Mouse (Mus musculus): ENCODE measurements around the gene Smurf1. TPM values are rescaled to one million over a fixed set of nuclear protein-coding genes. Genes with fewer than 3 reads are reported as not detected.

Gene Smurf1
- polyA plus RNA-seq, 1 experiment from 2014 or later, result 18.3 TPM

- H3K36me3 ChIP-seq (ENCODE audit: control insufficient read depth, insufficient read depth, low read length), result peaks cover 36% of the 10 kb centered on the region
- no peak for DNase-seq (ENCODE audit: low spot score)
Measured at GRCm38 (mm10) chr5:144845352-144845751, 120.3 kb downstream of the Smurf1 start.

GRCm38 (mm10) chr5:144836100-144836499, 129.5 kb downstream of the Smurf1 start:
- H3K9ac ChIP-seq (ENCODE audit: low read length), result no peak overlapping the region
- 91% methylated on average over 3 of the region's 3 CpGs for WGBS
- peaks cover 21% of the 10 kb centered on the region for H3K36me3 ChIP-seq (ENCODE audit: control insufficient read depth, insufficient read depth, low read length)
- H3K4me1 ChIP-seq (replicated peaks; ENCODE audit: control insufficient read depth, insufficient read depth, low read length), result no peaks in the 10 kb centered on the region
- no peaks in the 10 kb centered on the region for H3K27me3 ChIP-seq (ENCODE audit: control insufficient read depth, insufficient read depth, low read length)
- H3K27ac ChIP-seq (ENCODE audit: low read depth, low read length), result no peak overlapping the region
- H3K9me3 ChIP-seq (ENCODE audit: control insufficient read depth, low read length), result no peaks in the 10 kb centered on the region
- DNase-seq (ENCODE audit: low spot score) (no peak), ATAC-seq (replicated peaks; ENCODE audit: low FRiP score) (no peak)
- H3K4me3 ChIP-seq (ENCODE audit: low read depth, low read length), result no peak overlapping the region
- no peak overlapping the region for H3K4me2 ChIP-seq (ENCODE audit: low read depth, low read length, severe bottlenecking)

More at GRCm38 (mm10) chr5:144845352-144845751, 120.3 kb downstream of the Smurf1 start:
- Histone ChIP-seq H3K9me3 (ENCODE audit: control insufficient read depth, low read length) (no peaks in the 10 kb centered on the region), H3K27me3 (ENCODE audit: control insufficient read depth, insufficient read depth, low read length) (no peaks in the 10 kb centered on the region), H3K4me3 (ENCODE audit: low read depth, low read length) (no peak overlapping the region), H3K9ac (ENCODE audit: low read length) (no peak overlapping the region), H3K4me1 (replicated peaks; ENCODE audit: control insufficient read depth, insufficient read depth, low read length) (no peaks in the 10 kb centered on the region), H3K27ac (ENCODE audit: low read depth, low read length) (no peak overlapping the region), H3K4me2 (ENCODE audit: low read depth, low read length, severe bottlenecking) (no peak overlapping the region)
- no peak for ATAC-seq (replicated peaks; ENCODE audit: low FRiP score)
- WGBS, result 95% methylated on average over 20 of the region's 20 CpGs

GRCm38 (mm10) chr5:144831840-144832469, 133.7 kb downstream of the Smurf1 start:
- Histone ChIP-seq H3K9me3 (ENCODE audit: control insufficient read depth, low read length) (no peaks in the 10 kb centered on the region), H3K4me2 (ENCODE audit: low read depth, low read length, severe bottlenecking) (no peak overlapping the region), H3K27ac (ENCODE audit: low read depth, low read length) (no peak overlapping the region), H3K9ac (ENCODE audit: low read length) (no peak overlapping the region), H3K36me3 (ENCODE audit: control insufficient read depth, insufficient read depth, low read length) (peaks cover 27% of the 10 kb centered on the region), H3K4me1 (replicated peaks; ENCODE audit: control insufficient read depth, insufficient read depth, low read length) (no peaks in the 10 kb centered on the region), H3K4me3 (ENCODE audit: low read depth, low read length) (no peak overlapping the region), H3K27me3 (ENCODE audit: control insufficient read depth, insufficient read depth, low read length) (no peaks in the 10 kb centered on the region)
- DNase-seq (ENCODE audit: low spot score) (no peak), ATAC-seq (replicated peaks; ENCODE audit: low FRiP score) (no peak)
- WGBS, result 93% methylated on average over 9 of the region's 9 CpGs

GRCm38 (mm10) chr5:144829631-144830030, 136.0 kb downstream of the Smurf1 start:
- Histone ChIP-seq H3K27ac (ENCODE audit: low read depth, low read length) (no peak overlapping the region), H3K36me3 (ENCODE audit: control insufficient read depth, insufficient read depth, low read length) (peaks cover 28% of the 10 kb centered on the region), H3K27me3 (ENCODE audit: control insufficient read depth, insufficient read depth, low read length) (no peaks in the 10 kb centered on the region), H3K4me3 (ENCODE audit: low read depth, low read length) (no peak overlapping the region), H3K9me3 (ENCODE audit: control insufficient read depth, low read length) (no peaks in the 10 kb centered on the region), H3K4me1 (replicated peaks; ENCODE audit: control insufficient read depth, insufficient read depth, low read length) (no peaks in the 10 kb centered on the region), H3K9ac (ENCODE audit: low read length) (no peak overlapping the region), H3K4me2 (ENCODE audit: low read depth, low read length, severe bottlenecking) (no peak overlapping the region)
- DNase-seq (ENCODE audit: low spot score), result no peak
- no peak for ATAC-seq (replicated peaks; ENCODE audit: low FRiP score)
- 97% methylated on average over 4 of the region's 4 CpGs for WGBS

GRCm38 (mm10) chr5:144828365-144829102, 137.1 kb downstream of the Smurf1 start:
- no peak for ATAC-seq (replicated peaks; ENCODE audit: low FRiP score)
- 94% methylated on average over 20 of the region's 20 CpGs for WGBS

More at GRCm38 (mm10) chr5:144828365-144829102, 137.1 kb downstream of the Smurf1 start:
- no peaks in the 10 kb centered on the region for H3K27me3 ChIP-seq (ENCODE audit: control insufficient read depth, insufficient read depth, low read length)
- DNase-seq (ENCODE audit: low spot score), result no peak
- H3K4me1 ChIP-seq (replicated peaks; ENCODE audit: control insufficient read depth, insufficient read depth, low read length), result no peaks in the 10 kb centered on the region
- H3K27ac ChIP-seq (ENCODE audit: low read depth, low read length), result no peak overlapping the region
- H3K4me2 ChIP-seq (ENCODE audit: low read depth, low read length, severe bottlenecking), result no peak overlapping the region
- no peak overlapping the region for H3K4me3 ChIP-seq (ENCODE audit: low read depth, low read length)
- H3K9ac ChIP-seq (ENCODE audit: low read length), result no peak overlapping the region
- no peaks in the 10 kb centered on the region for H3K9me3 ChIP-seq (ENCODE audit: control insufficient read depth, low read length)
- peaks cover 26% of the 10 kb centered on the region for H3K36me3 ChIP-seq (ENCODE audit: control insufficient read depth, insufficient read depth, low read length)

Small RNAs within 50 kb of the gene (microRNA-seq; reads per million reads assigned to microRNA genes)
- gene Mir7039 (ENCODE audit: insufficient number of aligned reads), result not detected

Other genes with a start within 250 kb of the Smurf1 start
- 14.5 and 16.0 TPM in 2 replicates for gene Tmem130, start 204.0 kb downstream of the Smurf1 start, polyA plus RNA-seq (2014; fragmentation: Nextera tagmentation; extraction: Ambion mirVana)
- 116 and 137 TPM in 2 replicates for gene Trrap, start 198.1 kb downstream of the Smurf1 start, polyA plus RNA-seq (2014; fragmentation: Nextera tagmentation; extraction: Ambion mirVana)
- not detected in 2 replicates for gene Gm4871, start 66.9 kb upstream of the Smurf1 start, polyA plus RNA-seq (2014; fragmentation: Nextera tagmentation; extraction: Ambion mirVana)
- gene 1700018F24Rik, start 77.1 kb upstream of the Smurf1 start, polyA plus RNA-seq (2014; fragmentation: Nextera tagmentation; extraction: Ambion mirVana), result not detected in 2 replicates
- gene Arpc1a, start 118.0 kb upstream of the Smurf1 start, polyA plus RNA-seq (2014; fragmentation: Nextera tagmentation; extraction: Ambion mirVana), result 145 and 150 TPM in 2 replicates
- not detected in 2 replicates for gene Kpna7, start 118.2 kb upstream of the Smurf1 start, polyA plus RNA-seq (2014; fragmentation: Nextera tagmentation; extraction: Ambion mirVana)
- gene Arpc1b, start 148.4 kb upstream of the Smurf1 start, polyA plus RNA-seq (2014; fragmentation: Nextera tagmentation; extraction: Ambion mirVana), result 51.2 and 62.8 TPM in 2 replicates
- gene Pdap1, start 174.4 kb upstream of the Smurf1 start, polyA plus RNA-seq (2014; fragmentation: Nextera tagmentation; extraction: Ambion mirVana), result 135 and 136 TPM in 2 replicates
- 252 and 253 TPM in 2 replicates for gene Bud31, start 174.5 kb upstream of the Smurf1 start, polyA plus RNA-seq (2014; fragmentation: Nextera tagmentation; extraction: Ambion mirVana)
- gene Ptcd1, start 201.3 kb upstream of the Smurf1 start, polyA plus RNA-seq (2014; fragmentation: Nextera tagmentation; extraction: Ambion mirVana), result 18.6 and 19.6 TPM in 2 replicates
- gene Cpsf4, start 201.4 kb upstream of the Smurf1 start, polyA plus RNA-seq (2014; fragmentation: Nextera tagmentation; extraction: Ambion mirVana), result 51.4 and 59.0 TPM in 2 replicates
- 478 and 501 TPM in 2 replicates for gene Atp5j2, start 226.2 kb upstream of the Smurf1 start, polyA plus RNA-seq (2014; fragmentation: Nextera tagmentation; extraction: Ambion mirVana)
- 6.5 and 8.1 TPM in 2 replicates for gene Zkscan14, start 236.0 kb upstream of the Smurf1 start, polyA plus RNA-seq (2014; fragmentation: Nextera tagmentation; extraction: Ambion mirVana)
- gene Zkscan5, start 238.7 kb upstream of the Smurf1 start, polyA plus RNA-seq (2014; fragmentation: Nextera tagmentation; extraction: Ambion mirVana), result 17.2 and 20.2 TPM in 2 replicates

Data from forebrain, embryonic 11.5 days (tissue).